In genomic region chr13:55513828-55514227, GRCm38 (mm10) we compare ENCODE assay signal across 8 mouse cellular contexts. TPM values are rescaled to one million over a fixed set of nuclear protein-coding genes. Genes with fewer than 3 reads are reported as not detected.
A peak's percentile ranks its signal among the peaks of the same experiment; 100 is the strongest.
DNase-seq lines count a peak whose midpoint lies in the region; ATAC-seq and TF ChIP-seq lines count a peak whose summit lies in the region.

No protein-coding gene starts in this region.

- 40% methylated on average over 9 of the region's 9 CpGs for WGBS in kidney, embryonic 16.5 days
- 37% methylated on average over 9 of the region's 9 CpGs for WGBS in embryonic facial prominence, embryonic 14.5 days
- WGBS in intestine, embryonic 15.5 days = 38% methylated on average over 9 of the region's 9 CpGs
- 42% methylated on average over 9 of the region's 9 CpGs for WGBS in midbrain, postnatal 0 days

- peak overlapping the region; percentile 84 for H3K4me2 ChIP-seq in kidney, embryonic 16.5 days (replicated peaks; ENCODE audit: low read depth, low read length)
- peak overlapping the region; percentile 80 for H3K4me2 ChIP-seq in embryonic facial prominence, embryonic 14.5 days (ENCODE audit: low read depth, low read length)
- H3K4me2 ChIP-seq in intestine, embryonic 15.5 days (replicated peaks) = peak overlapping the region; percentile 81
- H3K4me2 ChIP-seq in midbrain, postnatal 0 days (ENCODE audit: low read depth, low read length, poor library complexity, severe bottlenecking) = peak overlapping the region; percentile 95

- H3K27me3 ChIP-seq in kidney, embryonic 16.5 days (ENCODE audit: insufficient read depth, low read length) = no peaks in the 10 kb centered on the region
- H3K27me3 ChIP-seq in embryonic facial prominence, embryonic 14.5 days (replicated peaks; ENCODE audit: control insufficient read depth, insufficient read depth, low read length) = no peaks in the 10 kb centered on the region
- no peaks in the 10 kb centered on the region for H3K27me3 ChIP-seq in intestine, embryonic 15.5 days (replicated peaks)
- H3K27me3 ChIP-seq in midbrain, postnatal 0 days (ENCODE audit: insufficient read depth, low read length) = no peaks in the 10 kb centered on the region

- peaks cover 5% of the 10 kb centered on the region for H3K36me3 ChIP-seq in kidney, embryonic 16.5 days (ENCODE audit: insufficient read depth, low read length)
- H3K36me3 ChIP-seq in embryonic facial prominence, embryonic 14.5 days (ENCODE audit: control insufficient read depth, insufficient read depth, low read length) = peaks cover 17% of the 10 kb centered on the region
- 0 out of 2 replicates have a peak, but pooled peaks cover 1% of the 10 kb centered on the region for H3K36me3 ChIP-seq in intestine, embryonic 15.5 days
- peaks cover 7% of the 10 kb centered on the region for H3K36me3 ChIP-seq in midbrain, postnatal 0 days (ENCODE audit: insufficient read depth, low read length)

- no peak for DNase-seq in kidney, postnatal 10 days
- DNase-seq in embryonic facial prominence, embryonic 14.5 days (ENCODE audit: low spot score) = no peak
- DNase-seq in midbrain, postnatal 0 days (ENCODE audit: low spot score) = no peak
- no peak for DNase-seq in spleen, postnatal 36 days (ENCODE audit: low spot score in 2 of 2)
- DNase-seq in adrenal gland, adult (ENCODE audit: inconsistent age in 2 of 2, low spot score in 1 of 2) = no peak
- DNase-seq in spleen, postnatal 4 days (ENCODE audit: low spot score in 2 of 2) = no peak

- no peak for TF ChIP-seq CTCF in midbrain, postnatal 0 days (IDR thresholded peaks at IDR 0.05)

- H3K9ac ChIP-seq in kidney, embryonic 16.5 days (replicated peaks; ENCODE audit: low read length) = peak overlapping the region; percentile 94
- peak overlapping the region; percentile 78; the same call in 1 of the 2 replicates for H3K9ac ChIP-seq in embryonic facial prominence, embryonic 14.5 days (ENCODE audit: low read depth, low read length)
- H3K9ac ChIP-seq in intestine, embryonic 15.5 days = no peak overlapping the region
- H3K9ac ChIP-seq in midbrain, postnatal 0 days (replicated peaks; ENCODE audit: low read length, poor library complexity, severe bottlenecking) = no peak overlapping the region

- no peaks in the 10 kb centered on the region for H3K9me3 ChIP-seq in kidney, embryonic 16.5 days (ENCODE audit: low read length)
- no peaks in the 10 kb centered on the region for H3K9me3 ChIP-seq in embryonic facial prominence, embryonic 14.5 days (ENCODE audit: control insufficient read depth, low read length)
- no peaks in the 10 kb centered on the region for H3K9me3 ChIP-seq in intestine, embryonic 15.5 days
- H3K9me3 ChIP-seq in midbrain, postnatal 0 days (ENCODE audit: low read length) = no peaks in the 10 kb centered on the region

- no peak for ATAC-seq in kidney, embryonic 16.5 days (ENCODE audit: low FRiP score, low TSS enrichment)
- no peak for ATAC-seq in embryonic facial prominence, embryonic 14.5 days (ENCODE audit: low read depth)
- ATAC-seq in intestine, embryonic 15.5 days = no peak
- ATAC-seq in midbrain, postnatal 0 days (ENCODE audit: low FRiP score) = no peak

- H3K27ac ChIP-seq in kidney, embryonic 16.5 days (ENCODE audit: low read length) = no peak overlapping the region
- H3K27ac ChIP-seq in embryonic facial prominence, embryonic 14.5 days (replicated peaks; ENCODE audit: low read depth, low read length) = no peak overlapping the region
- no peak overlapping the region for H3K27ac ChIP-seq in intestine, embryonic 15.5 days
- no peak overlapping the region for H3K27ac ChIP-seq in midbrain, postnatal 0 days (ENCODE audit: low read depth, low read length)

- H3K4me1 ChIP-seq in kidney, embryonic 16.5 days (ENCODE audit: insufficient read depth, low read length) = peaks cover 25% of the 10 kb centered on the region
- peaks cover 23% of the 10 kb centered on the region for H3K4me1 ChIP-seq in embryonic facial prominence, embryonic 14.5 days (ENCODE audit: control insufficient read depth, insufficient read depth, low read length)
- H3K4me1 ChIP-seq in intestine, embryonic 15.5 days (replicated peaks) = peaks cover 25% of the 10 kb centered on the region
- peaks cover 21% of the 10 kb centered on the region for H3K4me1 ChIP-seq in midbrain, postnatal 0 days (ENCODE audit: insufficient read depth, low read length)

- H3K4me3 ChIP-seq in kidney, embryonic 16.5 days (ENCODE audit: low read length) = peak overlapping the region; percentile 87
- H3K4me3 ChIP-seq in embryonic facial prominence, embryonic 14.5 days (ENCODE audit: low read depth, low read length) = peak overlapping the region; percentile 76
- peak overlapping the region; percentile 72 for H3K4me3 ChIP-seq in intestine, embryonic 15.5 days (replicated peaks)
- H3K4me3 ChIP-seq in midbrain, postnatal 0 days (ENCODE audit: low read depth, low read length) = peak overlapping the region; percentile 78

RNA-seq across cellular contexts. Expression of gene Pdlim7, which starts 0.4 kb away (rescaled TPM):
- polyA plus RNA-seq in kidney, embryonic 16.5 days (2015; fragmentation: Nextera tagmentation; extraction: Ambion mirVana) = 162 and 169 TPM in 2 replicates
- polyA plus RNA-seq in embryonic facial prominence, embryonic 14.5 days (2014; fragmentation: Nextera tagmentation; extraction: Ambion mirVana) = 194 and 204 TPM in 2 replicates
- polyA plus RNA-seq in intestine, embryonic 15.5 days (2015; fragmentation: Nextera tagmentation; extraction: Ambion mirVana) = 187 and 195 TPM in 2 replicates
- 32.3 and 41.3 TPM in 2 replicates for total RNA-seq in midbrain, postnatal 0 days (2014; rRNA removed)
- 153 and 171 TPM in 2 replicates for polyA plus RNA-seq in midbrain, postnatal 0 days (2015; fragmentation: Nextera tagmentation; extraction: Ambion mirVana)

RNA-seq across cellular contexts. Expression of gene Dok3, which starts 15.3 kb away (rescaled TPM):
- polyA plus RNA-seq in kidney, embryonic 16.5 days (2015; fragmentation: Nextera tagmentation; extraction: Ambion mirVana) = 2.5 TPM in 2 replicates
- 2.5 and 3.8 TPM in 2 replicates for polyA plus RNA-seq in embryonic facial prominence, embryonic 14.5 days (2014; fragmentation: Nextera tagmentation; extraction: Ambion mirVana)
- polyA plus RNA-seq in intestine, embryonic 15.5 days (2015; fragmentation: Nextera tagmentation; extraction: Ambion mirVana) = 3.1 and 3.6 TPM in 2 replicates
- 3.0 and 4.5 TPM in 2 replicates for total RNA-seq in midbrain, postnatal 0 days (2014; rRNA removed)
- polyA plus RNA-seq in midbrain, postnatal 0 days (2015; fragmentation: Nextera tagmentation; extraction: Ambion mirVana) = 1.4 and 1.6 TPM in 2 replicates

RNA-seq across cellular contexts. Expression of gene Ddx41, which starts 22.6 kb away (rescaled TPM):
- 89.1 and 91.6 TPM in 2 replicates for polyA plus RNA-seq in kidney, embryonic 16.5 days (2015; fragmentation: Nextera tagmentation; extraction: Ambion mirVana)
- 56.6 and 69.5 TPM in 2 replicates for polyA plus RNA-seq in embryonic facial prominence, embryonic 14.5 days (2014; fragmentation: Nextera tagmentation; extraction: Ambion mirVana)
- 50.9 and 51.0 TPM in 2 replicates for polyA plus RNA-seq in intestine, embryonic 15.5 days (2015; fragmentation: Nextera tagmentation; extraction: Ambion mirVana)
- total RNA-seq in midbrain, postnatal 0 days (2014; rRNA removed) = 51.9 and 58.9 TPM in 2 replicates
- 45.4 and 49.1 TPM in 2 replicates for polyA plus RNA-seq in midbrain, postnatal 0 days (2015; fragmentation: Nextera tagmentation; extraction: Ambion mirVana)

RNA-seq across cellular contexts. Expression of gene Dbn1, which starts 25.9 kb away (rescaled TPM):
- polyA plus RNA-seq in kidney, embryonic 16.5 days (2015; fragmentation: Nextera tagmentation; extraction: Ambion mirVana) = 177 and 194 TPM in 2 replicates
- 141 and 167 TPM in 2 replicates for polyA plus RNA-seq in embryonic facial prominence, embryonic 14.5 days (2014; fragmentation: Nextera tagmentation; extraction: Ambion mirVana)
- polyA plus RNA-seq in intestine, embryonic 15.5 days (2015; fragmentation: Nextera tagmentation; extraction: Ambion mirVana) = 103 and 109 TPM in 2 replicates
- total RNA-seq in midbrain, postnatal 0 days (2014; rRNA removed) = 498 and 510 TPM in 2 replicates
- 482 and 484 TPM in 2 replicates for polyA plus RNA-seq in midbrain, postnatal 0 days (2015; fragmentation: Nextera tagmentation; extraction: Ambion mirVana)

RNA-seq across cellular contexts. Expression of gene Prr7, which starts 49.8 kb away (rescaled TPM):
- polyA plus RNA-seq in kidney, embryonic 16.5 days (2015; fragmentation: Nextera tagmentation; extraction: Ambion mirVana) = 0.37 and 0.59 TPM in 2 replicates
- 1.9 and 2.7 TPM in 2 replicates for polyA plus RNA-seq in embryonic facial prominence, embryonic 14.5 days (2014; fragmentation: Nextera tagmentation; extraction: Ambion mirVana)
- 0.24 and 0.28 TPM in 2 replicates for polyA plus RNA-seq in intestine, embryonic 15.5 days (2015; fragmentation: Nextera tagmentation; extraction: Ambion mirVana)
- 101 and 131 TPM in 2 replicates for total RNA-seq in midbrain, postnatal 0 days (2014; rRNA removed)
- polyA plus RNA-seq in midbrain, postnatal 0 days (2015; fragmentation: Nextera tagmentation; extraction: Ambion mirVana) = 6.6 and 8.1 TPM in 2 replicates

Comparison
In these comparisons a context has a peak if more than half of its experiments do, and no peak if none do; other contexts are left out.
1. H3K9ac ChIP-seq: peak in kidney, embryonic 16.5 days (single experiment) and embryonic facial prominence, embryonic 14.5 days (single experiment); none in intestine, embryonic 15.5 days (single experiment) and midbrain, postnatal 0 days (single experiment).
2. Peak in every context shown above with its lines, with median percentiles within 50 percentile points of each other: H3K4me2 ChIP-seq and H3K4me3 ChIP-seq.